Mouse (Mus musculus) monocyte, adult 59 days (primary cell): Measurements from ENCODE around the gene Ndc1. TPM values are rescaled to one million over a fixed set of nuclear protein-coding genes. Genes with fewer than 3 reads are reported as not detected.

Source experiments
- total RNA-seq, 2 experiments: library from RNA; stranded (reverse); gene quantifications; one replicate each; pipeline ENCODE4 v1.2.4; 2023

Ndc1 gene
- 1 to 10 TPM; 3.0 to 4.4 TPM for total RNA-seq

GRCm38 (mm10) chr4:107367567-107368314, at the start of gene Ndc1:
Gene Ndc1 (plus strand): TSS chr4:107367784.

GRCm38 (mm10) chr4:107434356-107435237, 67.0 kb downstream of the Ndc1 start, which contains the start of gene Glis1:
Gene Glis1 (plus strand): TSS chr4:107434591.

Other genes starting within 250 kb of the Ndc1 start
- gene Tmem59, start 189.4 kb upstream of the Ndc1 start, total RNA-seq: 100 to 1,000 TPM; 146 to 157 TPM
- gene Tceanc2, start 188.7 kb upstream of the Ndc1 start, total RNA-seq: 10 to 100 TPM; 50.4 to 50.5 TPM
- not detected for gene Ldlrad1, start 158.6 kb upstream of the Ndc1 start, total RNA-seq
- 10 to 100 TPM; 16.9 to 17.0 TPM for gene Lrrc42, start 114.3 kb upstream of the Ndc1 start, total RNA-seq
- gene Hspb11, start 114.2 kb upstream of the Ndc1 start, total RNA-seq: 10 to 100 TPM; 14.1 to 15.1 TPM
- not detected for gene Dio1, start 60.6 kb upstream of the Ndc1 start, total RNA-seq
- 10 to 100 TPM; 54.2 to 55.0 TPM for gene Yipf1, start 53.4 kb upstream of the Ndc1 start, total RNA-seq
- 1 to 10 TPM in 1 of 2 experiments, under 1 TPM in 1; 0.43 to 1.6 TPM for gene Glis1, start 66.8 kb downstream of the Ndc1 start, total RNA-seq